Mouse (Mus musculus): ENCODE measurements at regions not wholly inside any gene's neighbourhood (a gene's known extent, or its start where the extent isn't known, plus 50 kb on each side); places are given as distances from the start of the nearest gene placed in this dataset.

GRCm38 (mm10) chr6:7120136-7120535 is 164.3 kb downstream of the Sdhaf3 start:
- Histone ChIP-seq H3K9ac (no peak overlapping the region), H3K27me3 (no peaks in the 10 kb centered on the region), H3K9me3 (replicated peaks) (no peaks in the 10 kb centered on the region), H3K4me2 (no peak overlapping the region), H3K27ac (no peak overlapping the region), H3K4me1 (no peaks in the 10 kb centered on the region), H3K36me3 (ENCODE audit: poor library complexity, severe bottlenecking) (no peaks in the 10 kb centered on the region), H3K4me3 (no peak overlapping the region)
- 30% methylated on average over 4 of the region's 4 CpGs for WGBS
- no peak for ATAC-seq

- H3K27ac ChIP-seq = no peak overlapping the region
- H3K4me1 ChIP-seq = no peaks in the 10 kb centered on the region
- H3K27me3 ChIP-seq = no peaks in the 10 kb centered on the region
- H3K4me2 ChIP-seq = no peak overlapping the region
- WGBS = 99% methylated on average over 11 of the region's 11 CpGs
- no peaks in the 10 kb centered on the region for H3K36me3 ChIP-seq (ENCODE audit: poor library complexity, severe bottlenecking)
- no peak overlapping the region for H3K4me3 ChIP-seq
- no peak overlapping the region for H3K9ac ChIP-seq
- no peak for ATAC-seq
- no peaks in the 10 kb centered on the region for H3K9me3 ChIP-seq (replicated peaks)
These were observed 177.2 kb downstream of the Sdhaf3 start for GRCm38 (mm10) chr6:7133042-7133441.

- ATAC-seq = no peak
- no peaks in the 10 kb centered on the region for H3K9me3 ChIP-seq (replicated peaks)
- H3K36me3 ChIP-seq (ENCODE audit: poor library complexity, severe bottlenecking) = no peaks in the 10 kb centered on the region
- H3K4me1 ChIP-seq = no peaks in the 10 kb centered on the region
- 83% methylated on average over 4 of the region's 4 CpGs for WGBS
- no peak overlapping the region for H3K4me2 ChIP-seq
- no peaks in the 10 kb centered on the region for H3K27me3 ChIP-seq
- no peak overlapping the region for H3K27ac ChIP-seq
- H3K9ac ChIP-seq = no peak overlapping the region
- H3K4me3 ChIP-seq = no peak overlapping the region
These were observed 178.3 kb downstream of the Sdhaf3 start for GRCm38 (mm10) chr6:7134062-7134461.

- Histone ChIP-seq H3K27ac (no peak overlapping the region), H3K4me3 (no peak overlapping the region), H3K9me3 (replicated peaks) (no peaks in the 10 kb centered on the region), H3K36me3 (ENCODE audit: poor library complexity, severe bottlenecking) (no peaks in the 10 kb centered on the region), H3K27me3 (no peaks in the 10 kb centered on the region), H3K4me2 (no peak overlapping the region), H3K9ac (no peak overlapping the region), H3K4me1 (no peaks in the 10 kb centered on the region)
- 98% methylated on average over 1 of the region's 1 CpGs for WGBS
- ATAC-seq = no peak
These were observed 179.1 kb downstream of the Sdhaf3 start for GRCm38 (mm10) chr6:7134888-7135287.

- Histone ChIP-seq H3K4me2 (no peak overlapping the region), H3K27me3 (no peaks in the 10 kb centered on the region), H3K9me3 (replicated peaks) (peaks cover 2% of the 10 kb centered on the region; the same call in 1 of the 2 replicates), H3K9ac (no peak overlapping the region), H3K4me3 (no peak overlapping the region), H3K27ac (no peak overlapping the region), H3K36me3 (ENCODE audit: poor library complexity, severe bottlenecking) (no peaks in the 10 kb centered on the region), H3K4me1 (no peaks in the 10 kb centered on the region)
- ATAC-seq = no peak
- 85% methylated on average over 2 of the region's 2 CpGs for WGBS
These were observed 225.9 kb downstream of the Sdhaf3 start for GRCm38 (mm10) chr6:7181711-7182110.

GRCm38 (mm10) chr6:7199046-7199599 is 243.3 kb downstream of the Sdhaf3 start:
- Histone ChIP-seq H3K9ac (no peak overlapping the region), H3K27me3 (no peaks in the 10 kb centered on the region), H3K4me3 (no peak overlapping the region), H3K9me3 (replicated peaks) (no peaks in the 10 kb centered on the region), H3K36me3 (ENCODE audit: poor library complexity, severe bottlenecking) (no peaks in the 10 kb centered on the region), H3K27ac (no peak overlapping the region), H3K4me2 (no peak overlapping the region), H3K4me1 (no peaks in the 10 kb centered on the region)
- WGBS = 44% methylated on average over 8 of the region's 8 CpGs
- no peak for ATAC-seq

- Histone ChIP-seq H3K4me1 (no peaks in the 10 kb centered on the region), H3K27me3 (no peaks in the 10 kb centered on the region), H3K9me3 (replicated peaks) (no peaks in the 10 kb centered on the region), H3K9ac (no peak overlapping the region), H3K4me3 (no peak overlapping the region), H3K27ac (no peak overlapping the region), H3K4me2 (no peak overlapping the region), H3K36me3 (ENCODE audit: poor library complexity, severe bottlenecking) (no peaks in the 10 kb centered on the region)
- 53% methylated on average over 4 of the region's 4 CpGs for WGBS
- peak; percentile 51; the same call in 1 of the 2 replicates for ATAC-seq
These were observed 260.1 kb downstream of the Sdhaf3 start for GRCm38 (mm10) chr6:7215880-7216279.

- H3K27me3 ChIP-seq = no peaks in the 10 kb centered on the region
- H3K4me3 ChIP-seq = no peak overlapping the region
- no peak overlapping the region for H3K4me2 ChIP-seq
- no peak for ATAC-seq
- WGBS = 73% methylated on average over 7 of the region's 7 CpGs
- H3K27ac ChIP-seq = no peak overlapping the region
- no peaks in the 10 kb centered on the region for H3K9me3 ChIP-seq (replicated peaks)
- H3K36me3 ChIP-seq (ENCODE audit: poor library complexity, severe bottlenecking) = no peaks in the 10 kb centered on the region
- H3K9ac ChIP-seq = no peak overlapping the region
- no peaks in the 10 kb centered on the region for H3K4me1 ChIP-seq
These were observed 296.5 kb downstream of the Sdhaf3 start for GRCm38 (mm10) chr6:7252286-7252685.

- no peak for ATAC-seq
- Histone ChIP-seq H3K27ac (no peak overlapping the region), H3K27me3 (no peaks in the 10 kb centered on the region), H3K4me1 (no peaks in the 10 kb centered on the region), H3K36me3 (ENCODE audit: poor library complexity, severe bottlenecking) (no peaks in the 10 kb centered on the region), H3K4me3 (no peak overlapping the region), H3K4me2 (no peak overlapping the region), H3K9ac (no peak overlapping the region), H3K9me3 (replicated peaks) (no peaks in the 10 kb centered on the region)
- 71% methylated on average over 4 of the region's 4 CpGs for WGBS
These were observed 277.2 kb upstream of the Tac1 start for GRCm38 (mm10) chr6:7277431-7277830.

- 88% methylated on average over 1 of the region's 1 CpGs for WGBS
These were observed 247.7 kb upstream of the Tac1 start for GRCm38 (mm10) chr6:7306956-7307355.

GRCm38 (mm10) chr6:7313496-7313895 is 241.2 kb upstream of the Tac1 start:
- Histone ChIP-seq H3K27me3 (no peaks in the 10 kb centered on the region), H3K27ac (no peak overlapping the region), H3K36me3 (ENCODE audit: poor library complexity, severe bottlenecking) (no peaks in the 10 kb centered on the region), H3K4me3 (no peak overlapping the region), H3K9ac (no peak overlapping the region), H3K9me3 (replicated peaks) (no peaks in the 10 kb centered on the region), H3K4me1 (no peaks in the 10 kb centered on the region), H3K4me2 (no peak overlapping the region)
- ATAC-seq = no peak
- 88% methylated on average over 3 of the region's 3 CpGs for WGBS

More at GRCm38 (mm10) chr6:7306956-7307355, 247.7 kb upstream of the Tac1 start:
- Histone ChIP-seq H3K9ac (no peak overlapping the region), H3K27me3 (no peaks in the 10 kb centered on the region), H3K9me3 (replicated peaks) (no peaks in the 10 kb centered on the region), H3K4me2 (no peak overlapping the region), H3K4me3 (no peak overlapping the region), H3K27ac (no peak overlapping the region), H3K4me1 (no peaks in the 10 kb centered on the region), H3K36me3 (ENCODE audit: poor library complexity, severe bottlenecking) (no peaks in the 10 kb centered on the region)
- no peak for ATAC-seq

- H3K4me3 ChIP-seq = no peak overlapping the region
- no peaks in the 10 kb centered on the region for H3K36me3 ChIP-seq (ENCODE audit: poor library complexity, severe bottlenecking)
- H3K4me1 ChIP-seq = no peaks in the 10 kb centered on the region
- H3K9ac ChIP-seq = no peak overlapping the region
- no peak overlapping the region for H3K4me2 ChIP-seq
- H3K27ac ChIP-seq = no peak overlapping the region
- H3K27me3 ChIP-seq = no peaks in the 10 kb centered on the region
- H3K9me3 ChIP-seq (replicated peaks) = no peaks in the 10 kb centered on the region
- peak; percentile 30; the same call in 1 of the 2 replicates for ATAC-seq
- WGBS = 28% methylated on average over 4 of the region's 4 CpGs
These were observed 227.7 kb upstream of the Tac1 start for GRCm38 (mm10) chr6:7326974-7327373.

- Histone ChIP-seq H3K9me3 (replicated peaks) (no peaks in the 10 kb centered on the region), H3K4me2 (no peak overlapping the region), H3K9ac (no peak overlapping the region), H3K4me3 (no peak overlapping the region), H3K4me1 (no peaks in the 10 kb centered on the region), H3K27me3 (no peaks in the 10 kb centered on the region), H3K27ac (no peak overlapping the region), H3K36me3 (ENCODE audit: poor library complexity, severe bottlenecking) (no peaks in the 10 kb centered on the region)
- no peak for ATAC-seq
- WGBS = 73% methylated on average over 2 of the region's 2 CpGs
These were observed 198.0 kb upstream of the Tac1 start for GRCm38 (mm10) chr6:7356634-7357033.

Data from forebrain, embryonic 13.5 days (tissue).